Mouse (Mus musculus) frontal cortex, postnatal 36 days (tissue): ENCODE data around the gene Dync1li1.

Experiments
- DNase-seq, 2 experiments: peaks; one replicate each; pipeline ENCODE4 v3.0.0; 2022; ENCODE audit warnings: low spot score in 2 of 2

Dync1li1 gene

GRCm38 (mm10) chr9:114768066-114768465 lies 79.5 kb downstream of the Dync1li1 start:
- no peak for DNase-seq

GRCm38 (mm10) chr9:114770224-114770623 lies 81.6 kb downstream of the Dync1li1 start:
- DNase-seq = no peak

GRCm38 (mm10) chr9:114771565-114771964 lies 83.0 kb downstream of the Dync1li1 start:
- no peak for DNase-seq
